Mouse (Mus musculus): Measurements from ENCODE around the gene Zfp52.
A peak's percentile ranks its signal among the peaks of the same experiment; 100 is the strongest.

Zfp52 gene

DNA sequence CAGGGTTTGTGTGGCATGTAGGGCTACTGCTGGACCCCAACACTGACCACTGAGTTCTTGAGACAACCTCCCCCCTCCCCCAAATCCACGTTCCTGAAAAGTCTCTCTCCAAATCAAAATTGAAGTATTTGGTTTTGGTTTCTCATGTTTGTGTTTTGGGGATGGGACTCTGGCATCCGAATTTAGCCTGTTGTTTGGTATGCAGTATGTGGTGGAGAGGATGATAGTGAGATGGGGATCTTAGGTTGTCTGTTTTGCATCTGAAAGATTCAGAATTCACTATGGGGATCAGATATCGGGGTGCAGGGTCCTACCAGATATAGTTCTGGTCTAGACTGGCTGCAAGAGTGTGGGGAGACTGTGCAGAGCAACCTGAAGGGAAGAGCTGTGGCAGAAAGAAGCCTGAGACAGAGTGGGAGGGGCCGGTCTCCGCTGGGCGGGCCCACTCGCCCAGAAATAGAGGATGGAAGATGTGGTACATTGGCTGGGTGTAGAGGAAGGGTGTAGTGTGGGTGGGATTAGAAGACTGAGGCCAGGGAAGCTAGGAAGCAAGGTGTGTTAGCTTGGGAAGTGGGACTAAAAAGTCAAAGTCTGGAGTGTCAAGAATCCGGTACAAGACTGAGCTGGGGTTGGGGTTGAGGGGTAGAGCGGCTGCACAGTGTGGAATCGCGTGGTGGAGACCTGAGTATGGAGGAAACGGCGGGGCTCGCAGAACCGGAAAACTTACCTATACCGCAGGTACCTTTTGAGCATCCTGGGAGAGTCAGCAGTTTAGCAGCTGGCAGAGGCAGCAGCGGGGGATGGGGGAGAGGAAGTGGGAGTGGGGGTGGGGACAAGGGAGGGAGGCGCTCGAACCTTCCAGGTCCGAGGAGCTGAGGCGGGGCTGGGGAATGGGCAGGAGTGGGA, at the start of gene Zfp52:
TSS of gene Zfp52 (plus strand) at position 444 of the 906 bp plus-strand sequence.
- peak; percentile 50 for DNase-seq (ENCODE audit: low read depth)

DNA sequence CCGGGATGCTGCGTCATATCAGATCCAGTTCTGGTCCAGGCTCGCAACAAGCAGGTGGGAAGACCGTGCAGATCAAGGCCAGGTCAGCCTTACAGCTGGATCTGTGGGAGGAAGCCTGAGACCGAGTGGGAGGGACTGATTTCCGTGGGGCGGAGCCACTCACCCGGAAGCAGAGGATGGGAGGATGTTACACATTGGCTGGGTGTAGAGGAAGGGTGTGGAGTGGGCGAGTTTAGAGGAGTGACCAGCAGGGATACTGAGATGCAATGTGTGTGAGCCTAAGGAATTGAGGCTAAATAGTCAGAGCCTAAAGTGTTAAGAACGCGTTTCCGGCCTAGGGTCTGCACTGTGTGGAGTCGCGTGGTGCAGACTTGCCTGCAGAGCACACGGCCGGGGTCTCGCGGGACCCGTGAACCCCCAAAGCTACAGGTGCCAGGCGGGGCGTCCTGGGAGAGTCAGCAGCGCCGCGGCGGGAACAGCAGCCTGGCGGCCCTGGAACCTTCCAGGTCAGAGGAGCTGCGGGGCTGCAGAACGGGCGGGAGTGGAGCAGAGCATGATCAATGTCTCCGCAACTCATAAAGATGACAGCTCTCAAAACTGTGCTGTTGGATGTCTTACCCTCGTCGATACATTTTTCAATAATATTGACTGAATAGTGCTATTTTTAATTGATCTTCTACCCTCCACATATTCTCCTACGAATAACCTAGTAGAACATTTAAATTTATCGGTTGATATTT, 46.4 kb upstream of the Zfp52 start, which contains the start of gene Zfp53:
TSS of gene Zfp53 (plus strand) at position 239 of the 740 bp plus-strand sequence.
- peak; percentile 72 for DNase-seq (ENCODE audit: low read depth)

DNA sequence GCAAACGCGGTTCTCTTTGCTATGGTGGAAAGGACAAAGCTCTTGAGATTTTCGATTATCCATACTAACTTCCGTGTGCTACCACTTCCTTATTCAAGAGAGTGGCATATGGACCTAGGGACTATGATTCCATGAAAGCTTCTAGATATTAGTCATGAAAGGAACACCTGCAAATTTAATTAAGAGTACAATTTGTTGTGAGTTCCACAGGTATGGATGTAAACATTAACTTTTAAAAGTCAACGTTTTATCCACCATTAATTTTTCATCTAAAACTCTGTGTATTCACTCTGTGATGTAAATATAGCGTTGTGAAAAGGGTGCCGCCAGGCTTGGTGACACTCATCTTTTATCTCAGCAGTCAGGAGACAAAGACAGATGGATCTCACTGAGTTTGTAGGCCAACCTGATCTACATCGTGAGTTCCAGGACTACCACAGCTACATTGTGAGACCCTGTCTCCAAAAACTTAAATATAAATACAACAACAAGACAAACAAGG, 45.8 kb upstream of the Zfp52 start:
- DNase-seq (ENCODE audit: low read depth), result no peak

DNA sequence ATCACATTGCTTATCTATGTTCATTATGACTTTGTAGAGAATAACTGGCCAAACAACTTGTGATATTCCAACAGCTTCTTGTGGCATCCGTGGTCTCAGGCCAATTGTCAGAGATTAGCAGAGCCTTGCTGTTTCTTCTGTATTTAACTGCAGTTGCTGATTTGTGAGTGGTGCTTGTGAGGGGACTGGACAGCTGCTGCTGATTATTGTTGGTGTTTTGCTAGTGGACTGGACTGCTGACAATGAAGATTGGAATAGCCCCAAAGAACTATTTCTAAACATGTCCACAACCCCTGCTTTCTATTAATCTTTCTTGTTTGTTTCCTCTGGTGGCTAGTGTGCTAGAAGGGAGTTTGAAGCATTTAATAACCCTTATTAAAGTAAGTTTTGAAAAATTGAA, 34.0 kb upstream of the Zfp52 start:
- no peak for DNase-seq (ENCODE audit: low read depth)

DNA sequence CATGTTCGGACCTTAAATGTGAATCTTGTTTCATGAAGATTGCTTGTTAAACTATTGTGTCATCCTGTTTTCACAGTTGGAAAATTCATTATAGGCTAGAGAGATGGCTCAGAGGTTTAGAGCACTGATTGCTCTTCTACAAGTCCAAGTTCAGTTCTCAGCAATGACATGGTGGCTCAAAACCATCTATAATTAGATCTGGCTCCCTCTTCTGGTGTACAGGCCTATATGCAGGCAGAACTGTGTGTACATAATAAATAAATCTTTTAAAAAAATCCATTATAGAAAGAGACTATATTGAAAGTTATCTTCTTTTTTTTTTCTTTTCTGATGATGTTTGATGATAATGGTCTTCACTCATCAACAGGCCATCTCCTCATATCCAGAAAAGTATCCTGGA, 30.8 kb upstream of the Zfp52 start:
- no peak for DNase-seq (ENCODE audit: low read depth)

DNA sequence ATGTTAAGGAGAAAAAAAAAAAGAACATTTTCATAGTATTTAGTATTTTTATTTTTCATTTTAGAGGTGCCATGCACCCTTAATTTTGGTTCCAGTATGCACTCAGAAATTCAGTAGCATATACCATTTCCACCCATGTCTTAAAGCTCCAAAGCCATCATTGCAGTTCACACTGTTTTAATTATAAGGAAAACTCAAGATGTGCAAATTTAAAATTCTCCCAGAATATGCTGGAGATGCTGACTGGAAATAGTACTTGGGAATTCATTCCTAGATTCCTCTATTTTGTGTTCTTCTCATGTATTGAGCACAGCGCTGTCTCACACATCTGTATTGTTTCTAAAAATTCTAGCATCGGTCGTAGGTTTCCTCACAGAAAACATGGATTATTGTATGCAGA, 29.1 kb upstream of the Zfp52 start:
- DNase-seq (ENCODE audit: low read depth), result no peak

DNA sequence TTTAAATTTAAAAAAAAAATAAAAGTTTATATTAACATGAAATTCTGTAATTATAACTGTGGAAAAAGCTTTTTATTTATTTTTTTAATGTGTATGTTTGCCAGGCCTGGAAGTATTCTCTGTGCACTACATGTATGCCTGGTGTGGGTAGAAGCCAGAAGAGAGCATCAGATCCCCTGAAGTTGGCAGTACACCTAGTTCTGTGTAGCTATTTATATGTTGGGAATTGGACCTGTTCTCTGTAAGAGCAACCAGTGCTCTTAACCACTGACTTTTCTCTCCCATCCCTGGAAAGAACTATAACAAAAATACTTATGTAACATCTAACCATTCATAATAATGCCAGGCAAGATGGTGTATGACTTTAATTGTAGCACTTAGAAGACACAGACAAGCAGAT, 25.6 kb upstream of the Zfp52 start:
- DNase-seq (ENCODE audit: low read depth), result no peak

DNA sequence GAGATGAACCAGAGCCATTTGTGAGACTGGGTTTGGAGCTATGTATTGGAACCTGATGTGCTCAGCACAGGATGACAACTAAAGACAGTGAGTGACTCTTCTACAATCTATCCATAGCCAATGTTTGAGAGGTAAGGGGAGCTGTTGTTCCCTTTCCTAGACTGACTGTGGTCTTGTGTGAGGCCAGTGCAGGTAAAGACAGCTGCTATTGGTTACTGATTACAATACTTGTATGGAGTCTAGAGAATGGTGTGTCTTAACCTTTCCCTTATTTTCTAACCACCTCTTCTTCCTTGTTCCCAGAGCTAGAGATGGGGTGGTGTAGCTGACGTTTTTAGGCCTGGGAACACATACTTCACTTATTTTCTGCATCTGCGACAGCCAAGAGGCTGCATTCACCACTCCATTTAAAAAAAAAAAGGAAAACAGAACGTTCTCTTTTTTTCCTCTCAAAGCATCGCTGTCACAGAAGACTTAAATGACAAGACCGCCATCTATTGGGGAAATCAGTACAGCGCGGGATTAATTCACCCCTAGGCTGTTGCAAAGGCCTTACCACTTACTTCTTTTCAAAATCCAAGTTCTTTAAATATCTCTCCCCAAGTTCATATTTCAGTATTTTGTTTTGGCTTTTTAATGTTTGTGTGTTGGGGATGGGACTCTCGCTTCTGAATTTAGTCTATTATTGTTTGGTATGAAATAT, 19.8 kb upstream of the Zfp52 start:
- DNase-seq (ENCODE audit: low read depth), result peak; percentile 79

DNA sequence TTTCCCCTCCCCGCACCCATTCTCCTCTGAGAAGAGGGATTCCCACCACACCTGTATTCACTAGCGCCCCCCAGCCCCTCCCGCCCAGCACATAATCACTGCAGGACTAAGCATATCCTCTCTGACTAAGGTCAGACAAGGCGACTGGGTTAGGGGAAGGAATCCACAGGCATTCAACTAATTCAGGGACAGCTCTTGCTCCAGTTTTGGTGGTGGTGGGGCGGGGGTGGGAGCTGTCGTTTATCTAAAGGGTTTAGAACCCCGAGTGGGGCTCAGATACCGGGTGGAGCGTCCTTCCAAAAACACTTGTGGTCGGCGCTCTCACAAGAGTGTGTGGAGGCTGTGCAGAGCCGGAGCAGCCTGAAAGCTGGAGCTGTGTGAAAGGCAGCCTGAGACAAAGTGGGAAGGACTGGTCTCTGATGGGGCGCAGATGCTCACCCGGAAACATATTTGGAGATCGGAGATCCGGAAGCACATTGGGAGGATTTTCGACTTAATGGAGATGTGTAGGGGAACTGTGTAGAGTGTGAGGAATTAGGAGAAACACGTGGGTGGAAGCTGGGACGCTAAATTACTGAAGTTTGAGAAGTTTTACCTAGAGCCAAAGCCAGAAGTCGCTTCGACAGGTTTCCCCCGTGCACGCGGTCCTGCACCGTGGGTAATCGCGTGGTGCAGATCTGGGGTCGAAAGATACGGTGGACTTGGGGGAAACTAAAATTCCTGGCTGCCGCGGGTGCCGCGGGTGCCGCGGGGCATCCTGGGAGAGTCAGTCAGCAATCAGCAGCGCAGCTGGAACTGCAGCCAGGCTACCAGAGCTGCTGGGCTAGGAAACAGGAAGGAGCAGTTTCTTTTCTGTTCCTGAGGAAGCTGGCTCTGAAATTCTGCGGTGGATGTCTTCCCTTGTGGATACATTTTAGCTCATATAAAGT, 18.9 kb upstream of the Zfp52 start:
- peak; percentile 45 for DNase-seq (ENCODE audit: low read depth)

DNA sequence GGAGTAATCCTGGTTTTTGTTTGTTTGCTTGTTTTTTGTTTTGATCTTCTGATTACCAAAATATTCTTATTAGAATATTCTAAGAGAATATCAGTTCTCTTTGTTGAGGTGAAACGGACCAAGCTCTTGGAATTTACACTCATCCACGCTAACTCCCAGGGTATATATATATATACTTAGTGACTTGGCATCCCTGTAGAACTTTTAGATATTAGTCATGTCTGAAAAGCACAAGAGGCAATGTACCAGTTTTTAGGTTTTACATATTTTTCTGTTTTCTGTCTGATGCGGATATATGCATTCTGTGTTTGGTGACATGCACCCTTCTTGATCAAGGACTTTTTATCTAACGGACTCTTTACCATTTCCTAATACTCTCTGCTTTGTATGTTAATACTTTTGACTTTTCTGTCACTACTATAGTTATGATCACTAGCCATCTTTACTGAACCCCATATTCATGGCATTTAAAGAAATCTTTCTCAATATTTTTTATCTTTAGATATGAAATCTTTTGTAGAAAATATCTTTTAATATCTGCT, 18.1 kb upstream of the Zfp52 start:
- DNase-seq (ENCODE audit: low read depth), result no peak

DNA sequence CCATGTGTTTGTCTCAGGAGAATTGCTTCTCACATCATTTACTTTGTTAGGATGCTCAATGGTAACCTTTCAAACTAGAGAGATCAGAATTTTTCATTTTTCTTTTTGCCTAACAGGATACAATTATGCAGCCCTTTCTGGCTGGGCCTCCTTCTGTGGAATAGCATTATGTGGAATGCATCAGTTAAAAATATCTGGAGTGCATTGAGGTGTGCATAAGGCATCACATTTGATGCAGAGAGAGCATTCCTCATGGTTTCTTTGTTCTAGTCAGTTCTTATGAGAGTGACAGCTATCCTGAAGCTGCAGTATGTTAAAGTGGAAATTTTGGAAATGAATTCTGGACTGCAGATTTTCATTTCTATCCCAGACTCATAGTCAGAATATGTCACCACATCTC, 9.1 kb upstream of the Zfp52 start:
- no peak for DNase-seq (ENCODE audit: low read depth)

DNA sequence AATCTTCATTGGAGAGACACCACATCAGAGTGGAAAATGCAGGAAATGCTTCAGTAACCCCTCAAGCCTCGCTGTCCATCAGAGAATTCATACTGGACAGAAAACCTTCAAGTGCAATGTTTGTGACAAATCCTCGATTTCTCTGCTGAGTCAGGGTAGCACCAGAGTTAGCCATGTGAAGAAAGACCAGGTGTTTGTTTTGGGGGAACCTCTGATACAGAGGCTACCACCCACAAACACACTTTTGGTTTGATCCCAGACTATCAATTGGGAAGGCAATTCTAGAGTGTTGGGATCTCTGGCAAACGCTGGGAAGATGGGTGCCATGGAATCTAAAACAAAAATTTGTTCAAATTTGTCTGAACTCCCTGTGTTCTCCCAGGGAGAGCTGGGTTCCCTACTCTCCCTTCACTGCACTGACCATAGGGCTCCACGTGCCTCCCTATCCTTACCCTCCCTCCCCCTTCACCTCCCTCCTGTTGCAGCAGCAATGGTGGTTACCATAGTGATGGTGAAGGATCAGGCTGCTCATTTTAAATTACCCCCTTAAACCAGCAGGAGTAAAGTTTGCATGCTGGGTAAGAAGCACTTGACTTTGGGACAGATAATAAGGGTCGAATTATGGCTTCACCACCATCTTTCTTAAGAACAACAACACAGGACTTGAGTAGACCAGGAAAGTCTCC, 4.6 kb upstream of the Zfp52 start:
- DNase-seq (ENCODE audit: low read depth), result no peak

DNA sequence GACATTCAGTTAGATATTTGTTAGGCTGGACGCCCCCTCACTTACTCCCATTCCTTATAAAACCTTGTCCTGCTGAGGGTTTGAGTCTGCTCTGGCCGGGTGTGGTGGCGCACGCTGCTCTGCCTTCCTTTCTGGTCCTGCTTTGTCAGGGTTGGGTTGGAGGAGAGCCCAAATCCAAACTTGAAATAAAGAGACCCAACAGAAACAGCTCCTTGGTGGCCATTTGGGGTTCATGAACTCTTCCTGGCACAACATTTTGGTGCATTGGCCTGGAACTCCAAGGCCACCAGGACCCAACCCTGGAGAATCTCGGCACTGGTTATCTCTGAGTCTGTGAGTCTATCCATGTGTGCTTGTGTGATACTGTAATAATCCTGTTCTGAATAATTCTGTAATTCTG, 3.7 kb upstream of the Zfp52 start:
- DNase-seq (ENCODE audit: low read depth), result no peak

DNA sequence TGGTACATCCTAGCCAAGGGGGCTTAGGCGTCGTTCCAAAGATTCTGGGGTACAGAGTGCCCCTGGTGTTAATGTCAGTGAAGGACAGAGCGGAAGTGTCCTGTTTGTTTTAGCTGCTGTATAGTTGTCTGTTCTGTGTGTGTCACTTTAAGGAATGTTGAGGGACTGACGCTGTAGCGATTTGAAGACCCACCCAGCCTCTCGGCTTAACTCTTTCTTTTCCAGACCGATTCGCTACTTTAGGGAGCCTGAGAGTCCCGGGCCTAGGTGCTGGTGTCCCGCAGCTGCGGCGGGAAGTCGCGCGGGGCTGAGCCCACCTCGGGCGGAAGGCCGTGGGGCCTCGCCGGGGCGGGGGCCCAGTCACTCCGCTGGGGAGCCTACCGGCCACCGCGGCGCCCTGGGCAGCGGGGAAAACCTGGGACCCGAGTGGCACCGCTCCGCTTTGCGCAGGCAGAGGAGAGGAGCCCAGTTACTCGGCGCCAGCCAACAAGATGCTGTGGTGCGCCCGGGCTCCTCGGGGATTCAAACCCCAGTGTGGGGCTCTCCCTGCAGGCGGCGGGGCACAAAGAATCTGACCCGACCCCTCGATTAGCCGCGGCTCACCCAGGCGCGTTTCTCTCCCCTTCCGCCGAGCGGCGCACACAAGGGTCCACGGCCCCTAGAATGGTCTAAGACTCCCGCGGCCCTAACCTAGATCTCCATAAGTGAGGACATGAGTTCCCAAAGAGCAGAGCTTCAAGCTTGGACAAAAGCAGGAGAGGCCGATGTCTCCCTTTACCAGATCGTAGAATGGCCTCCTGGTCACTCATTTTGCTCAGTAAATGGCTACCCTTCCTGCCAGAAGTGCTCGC, 3.0 kb upstream of the Zfp52 start:
- peak; percentile 37 for DNase-seq (ENCODE audit: low read depth)

DNA sequence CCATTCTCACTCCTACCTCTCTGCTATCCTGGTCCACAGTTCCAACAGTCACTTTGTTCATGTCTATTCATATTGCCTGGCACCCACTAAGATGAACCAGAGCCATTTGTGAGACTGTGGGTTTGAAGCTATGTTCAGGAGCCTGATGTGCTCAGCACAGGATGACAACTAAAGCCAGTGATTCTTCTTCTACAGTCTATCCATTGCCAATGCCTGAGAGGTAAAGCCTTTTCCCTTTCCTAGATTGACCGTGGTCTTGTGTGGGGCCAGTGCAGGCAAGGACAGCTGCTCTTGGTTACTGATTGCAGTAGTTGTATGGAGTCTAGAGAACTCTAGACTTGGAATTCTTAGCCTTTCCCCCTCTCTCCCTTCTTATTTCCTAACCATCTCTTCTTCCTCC, 1.4 kb upstream of the Zfp52 start:
- DNase-seq (ENCODE audit: low read depth), result no peak

DNA sequence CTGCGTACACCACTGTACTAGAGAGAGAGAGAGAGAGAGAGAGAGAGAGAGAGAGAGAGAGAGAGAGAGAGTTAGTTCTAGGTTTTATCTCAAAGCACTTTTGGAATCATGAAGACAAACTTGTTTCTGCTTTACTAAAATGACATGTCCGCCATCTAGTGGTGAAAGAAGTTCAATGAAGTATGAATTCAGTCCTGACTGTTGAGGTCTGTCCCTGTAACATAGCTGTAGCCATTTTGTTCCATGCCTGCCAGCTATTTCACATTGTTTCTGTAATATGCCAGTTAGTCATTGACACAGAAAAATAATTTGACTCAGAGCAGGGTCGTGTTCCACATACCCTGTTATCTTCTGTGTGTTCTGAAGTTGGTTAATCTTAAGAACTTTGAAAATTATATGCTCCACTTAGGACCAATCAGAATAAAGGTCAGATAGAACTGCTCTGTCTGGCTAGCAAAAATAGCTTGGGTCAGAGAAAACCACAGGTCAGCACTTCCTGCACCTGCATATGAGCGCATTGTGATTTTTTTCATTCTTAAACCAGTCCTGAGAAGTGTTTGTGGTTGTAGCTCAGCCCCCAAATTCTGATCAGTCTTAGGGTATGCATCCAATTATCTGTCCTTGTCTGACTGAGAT, 761 bp upstream of the Zfp52 start:
- peak; percentile 86 for DNase-seq (ENCODE audit: low read depth)

DNA sequence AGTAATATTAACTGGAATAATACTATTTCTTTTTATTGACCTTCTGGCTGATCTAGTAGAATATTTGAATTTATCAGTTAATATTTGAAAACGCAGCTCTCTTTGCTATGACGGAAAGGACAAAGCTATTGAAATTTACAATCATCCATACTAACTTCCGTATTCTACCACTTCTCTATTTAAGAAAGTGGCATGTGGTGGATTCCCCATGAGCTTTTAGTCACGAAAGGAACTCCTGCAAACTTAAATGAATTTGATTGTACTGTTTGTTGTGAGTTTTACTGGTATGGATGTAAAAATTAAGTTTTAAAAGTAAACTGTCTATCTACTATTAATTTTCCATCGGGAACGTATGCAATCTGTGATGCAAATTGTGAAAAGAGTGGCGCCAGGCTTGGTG, 757 bp downstream of the Zfp52 start:
- DNase-seq (ENCODE audit: low read depth), result no peak

DNA sequence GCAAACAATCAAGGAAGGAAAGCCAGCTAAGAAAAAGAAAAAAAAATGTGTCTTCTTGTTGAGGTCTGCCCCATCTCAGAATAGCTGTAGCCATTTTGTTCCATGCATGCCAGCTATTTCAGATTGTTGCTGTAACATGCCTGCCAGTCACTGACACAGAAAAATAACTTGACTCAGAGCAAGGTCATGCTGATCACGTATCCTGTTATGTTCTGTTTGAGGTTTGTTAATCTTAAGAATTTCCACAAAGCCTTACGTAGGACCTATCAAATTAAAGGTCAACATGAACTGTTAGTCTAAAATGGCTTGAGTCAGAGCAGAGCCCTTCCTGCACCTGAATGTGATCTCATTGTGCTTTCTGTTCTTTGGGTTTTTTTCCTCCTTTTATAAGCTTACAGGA, 1.3 kb downstream of the Zfp52 start:
- no peak for DNase-seq (ENCODE audit: low read depth)

DNA sequence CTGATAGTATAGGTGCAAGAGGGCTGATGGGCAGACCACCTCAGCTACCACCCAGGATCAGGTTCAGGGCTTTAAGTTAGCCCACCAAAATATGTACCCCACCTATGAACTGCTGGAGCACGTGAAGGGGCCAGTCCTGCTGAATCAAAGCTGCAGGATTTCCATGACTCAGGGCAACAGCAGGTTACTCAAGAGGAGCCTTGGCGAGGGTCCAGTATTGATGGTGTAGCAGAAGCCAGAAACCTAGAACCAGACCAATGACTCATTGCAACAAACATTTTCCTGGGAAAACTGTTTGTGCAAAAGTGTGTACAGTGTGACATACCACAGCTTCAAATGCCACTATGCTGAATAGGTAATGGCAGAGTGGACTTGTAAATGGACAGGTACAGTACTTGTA, 22.5 kb downstream of the Zfp52 start:
- no peak for DNase-seq (ENCODE audit: low read depth)
